Mouse (Mus musculus): Measurements from ENCODE around the gene Zfp821. TPM values are rescaled to one million over a fixed set of nuclear protein-coding genes. Genes with fewer than 3 reads are reported as not detected.
"Not testable (repeated sequence)": the region's sequence is repeated elsewhere in the genome, so short reads cannot be mapped to it uniquely, and the experiment has no call there.

Gene Zfp821
- total RNA-seq, 2 experiments from 2014 or later = 45.3 to 46.4 TPM

- DNase-seq (ENCODE audit: low spot score in 2 of 2) = peak; percentile 58 to 73
- intact Hi-C loops (cut with DNase I) = loop anchor here (5.0 kb wide), 1 partner anchor 100 kb away; the partner anchor contains the start of gene Dhodh
Measured at GRCm38 (mm10) chr8:109706874-109707237, 1.5 kb downstream of the Zfp821 start.

GRCm38 (mm10) chr8:109707921-109708320 is 2.6 kb downstream of the Zfp821 start:
- intact Hi-C loops (cut with DNase I) = loop anchor here (2.0 to 5.0 kb wide), 2 partner anchors 69 to 101 kb away; partner anchors contain the start of gene Dhodh
- DNase-seq (ENCODE audit: low spot score in 2 of 2) = no peak

- intact Hi-C loops (cut with DNase I) = loop anchor here (10.0 kb wide), 1 partner anchor 152 kb away; the partner anchor contains the start of gene Phlpp2
- DNase-seq (ENCODE audit: low spot score in 2 of 2) = no peak
Measured at GRCm38 (mm10) chr8:109712521-109712920, 7.2 kb downstream of the Zfp821 start.

- intact Hi-C loops (cut with DNase I) = loop anchor here (10.0 kb wide), 1 partner anchor 150 kb away; the partner anchor contains the start of gene Phlpp2
- no peak for DNase-seq (ENCODE audit: low spot score in 2 of 2)
Measured at GRCm38 (mm10) chr8:109714961-109715360, 9.6 kb downstream of the Zfp821 start.

GRCm38 (mm10) chr8:109725106-109725505 is 19.8 kb downstream of the Zfp821 start:
- intact Hi-C loops (cut with DNase I) = no loop called here

GRCm38 (mm10) chr8:109731012-109731411 is 25.7 kb downstream of the Zfp821 start:
- intact Hi-C loops (cut with DNase I) = no loop called here
- no peak for DNase-seq (ENCODE audit: low spot score in 2 of 2)

More at GRCm38 (mm10) chr8:109725106-109725505, 19.8 kb downstream of the Zfp821 start:
- DNase-seq (ENCODE audit: low spot score in 2 of 2) = no peak

GRCm38 (mm10) chr8:109734018-109734417 is 28.7 kb downstream of the Zfp821 start:
- no peak for DNase-seq (ENCODE audit: low spot score in 2 of 2)
- intact Hi-C loops (cut with DNase I) = no loop called here

- intact Hi-C loops (cut with DNase I) = no loop called here
- no peak for DNase-seq (ENCODE audit: low spot score in 2 of 2)
Measured at GRCm38 (mm10) chr8:109736819-109737218, 31.5 kb downstream of the Zfp821 start.

- intact Hi-C loops (cut with DNase I) = no loop called here
Measured at GRCm38 (mm10) chr8:109737237-109738048, 32.1 kb downstream of the Zfp821 start, which contains the start of gene Atxn1l. Gene Atxn1l (minus strand): TSS chr8:109737739.

GRCm38 (mm10) chr8:109738049-109738380 is 32.7 kb downstream of the Zfp821 start:
- no peak for DNase-seq (ENCODE audit: low spot score in 2 of 2)
- intact Hi-C loops (cut with DNase I) = no loop called here

More at GRCm38 (mm10) chr8:109737237-109738048, 32.1 kb downstream of the Zfp821 start, which contains the start of gene Atxn1l:
- peak; percentile 80 to 82 for DNase-seq (ENCODE audit: low spot score in 2 of 2)

- DNase-seq (ENCODE audit: low spot score in 2 of 2) = no peak
- intact Hi-C loops (cut with DNase I) = no loop called here
Measured at GRCm38 (mm10) chr8:109747468-109748199, 42.3 kb downstream of the Zfp821 start.

GRCm38 (mm10) chr8:109750274-109750673 is 44.9 kb downstream of the Zfp821 start:
- DNase-seq (ENCODE audit: low spot score in 2 of 2) = no peak
- intact Hi-C loops (cut with DNase I) = no loop called here

GRCm38 (mm10) chr8:109750699-109751098 is 45.4 kb downstream of the Zfp821 start:
- intact Hi-C loops (cut with DNase I) = no loop called here
- DNase-seq (ENCODE audit: low spot score in 2 of 2) = peak in 1 of 2 experiments; percentile 16

GRCm38 (mm10) chr8:109751731-109752485 is 46.6 kb downstream of the Zfp821 start:
- no peak for DNase-seq (ENCODE audit: low spot score in 2 of 2)
- intact Hi-C loops (cut with DNase I) = no loop called here

GRCm38 (mm10) chr8:109754696-109755095 is 49.4 kb downstream of the Zfp821 start:
- intact Hi-C loops (cut with DNase I) = no loop called here
- no peak for DNase-seq (ENCODE audit: low spot score in 2 of 2)

GRCm38 (mm10) chr8:109755554-109755953 is 50.2 kb downstream of the Zfp821 start:
- DNase-seq (ENCODE audit: low spot score in 2 of 2); intact Hi-C loops (cut with DNase I): not testable (repeated sequence)

GRCm38 (mm10) chr8:109756849-109757248 is 51.5 kb downstream of the Zfp821 start:
- intact Hi-C loops (cut with DNase I) = no loop called here

GRCm38 (mm10) chr8:109759426-109759825 is 54.1 kb downstream of the Zfp821 start:
- DNase-seq (ENCODE audit: low spot score in 2 of 2) = no peak
- intact Hi-C loops (cut with DNase I) = no loop called here

More at GRCm38 (mm10) chr8:109756849-109757248, 51.5 kb downstream of the Zfp821 start:
- DNase-seq (ENCODE audit: low spot score in 2 of 2) = no peak

- intact Hi-C loops (cut with DNase I) = no loop called here
- no peak for DNase-seq (ENCODE audit: low spot score in 2 of 2)
Measured at GRCm38 (mm10) chr8:109760221-109760620, 54.9 kb downstream of the Zfp821 start.

GRCm38 (mm10) chr8:109764031-109764430 is 58.7 kb downstream of the Zfp821 start:
- no peak for DNase-seq (ENCODE audit: low spot score in 2 of 2)

More at GRCm38 (mm10) chr8:109764031-109764430, 58.7 kb downstream of the Zfp821 start:
- intact Hi-C loops (cut with DNase I) = no loop called here
